Mouse (Mus musculus) embryo, embryonic 11 days (tissue): ENCODE data around the gene Dapl1.
A peak's percentile ranks its signal among the peaks of the same experiment; 100 is the strongest.

Experiments
- DNase-seq: peaks from one replicate; pipeline ENCODE4 v3.0.0-alpha.2; 2015

Gene Dapl1

DNA sequence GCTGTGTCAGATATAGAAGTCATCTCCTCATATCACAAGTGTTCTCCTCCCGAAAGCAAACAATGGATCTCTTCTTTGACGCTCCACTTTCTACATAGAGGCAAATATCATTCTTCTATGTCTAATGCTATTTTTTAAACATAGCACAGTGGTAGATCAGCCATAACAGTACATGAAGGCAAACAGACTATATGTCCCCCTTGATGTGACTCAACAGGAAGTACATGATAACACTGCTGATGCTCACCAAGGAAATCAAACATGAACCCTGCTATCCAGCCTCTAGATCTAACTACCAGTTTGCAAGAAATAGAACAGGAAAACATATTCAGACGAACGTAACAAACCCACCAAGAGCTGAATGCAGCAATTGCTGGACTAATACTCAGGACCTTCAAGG lies 10.1 kb upstream of the Dapl1 start:
- no peak for DNase-seq

DNA sequence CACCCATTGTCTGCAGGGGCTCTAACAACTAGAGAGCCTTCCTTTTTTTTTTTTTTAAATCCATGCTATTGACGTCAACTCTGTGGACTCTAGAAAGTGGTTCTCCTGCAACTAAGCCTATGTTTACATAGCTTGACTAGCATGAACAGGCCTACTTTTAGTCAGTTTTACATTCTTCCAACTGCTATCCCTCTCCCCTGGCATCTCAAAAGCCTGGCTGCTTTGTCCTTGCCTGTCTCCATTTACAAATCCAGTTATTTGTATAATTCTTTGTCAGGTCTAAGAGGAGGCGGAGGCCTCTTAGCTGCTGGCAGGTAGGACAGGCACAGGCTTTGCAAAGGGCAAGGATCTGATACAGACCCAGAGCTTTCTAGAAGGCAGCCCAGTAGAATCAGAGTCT lies 627 bp downstream of the Dapl1 start:
- DNase-seq, result no peak

DNA sequence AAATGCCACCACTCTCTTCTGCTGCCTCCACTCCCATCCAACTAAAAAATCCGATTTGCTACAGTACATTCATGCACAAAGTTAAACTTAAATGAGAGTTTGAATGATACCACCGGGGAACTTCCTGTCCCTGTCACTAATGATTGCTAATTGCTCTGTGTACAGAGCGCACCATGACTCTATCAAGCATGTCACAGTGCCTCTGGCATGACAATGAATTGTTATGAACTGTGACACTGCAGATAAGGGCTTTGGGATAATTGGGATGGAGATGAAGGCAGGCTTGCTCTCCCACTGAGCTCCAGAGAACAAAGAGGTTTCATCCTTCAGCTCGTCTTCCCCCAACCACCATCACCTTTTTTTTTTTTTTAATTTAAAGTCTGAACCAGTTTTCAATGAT lies 1.2 kb downstream of the Dapl1 start:
- DNase-seq, result no peak

DNA sequence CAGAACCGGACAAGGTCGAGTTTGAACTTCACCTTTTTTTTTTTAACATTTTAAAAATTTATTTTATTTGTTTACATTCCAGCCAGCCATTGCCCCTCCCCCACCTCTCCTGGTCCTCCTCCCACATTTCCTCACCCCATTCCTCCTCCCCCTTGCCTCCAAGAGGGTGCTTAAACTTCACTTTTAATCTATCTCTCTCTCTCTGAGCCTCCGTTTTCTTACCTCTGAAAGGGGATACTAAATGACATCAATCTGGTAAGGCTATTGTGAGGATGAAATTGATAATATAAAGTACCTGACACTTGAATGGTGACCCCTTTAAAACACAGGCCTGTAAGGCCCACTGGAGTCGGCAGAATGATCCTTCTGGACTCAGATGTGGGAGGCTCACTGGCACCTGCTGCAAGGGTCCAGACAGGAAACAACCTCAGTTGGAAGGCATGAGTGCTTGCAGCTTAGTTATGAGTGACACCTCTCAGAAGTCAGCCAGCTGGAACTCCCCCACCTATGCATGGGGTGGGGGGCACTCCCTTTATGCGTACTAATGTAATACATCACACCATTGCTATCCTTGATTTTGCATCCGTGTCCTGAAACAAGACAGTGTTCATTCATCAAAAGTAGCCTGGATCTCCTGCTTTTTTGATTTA lies 1.9 kb downstream of the Dapl1 start:
- no peak for DNase-seq

DNA sequence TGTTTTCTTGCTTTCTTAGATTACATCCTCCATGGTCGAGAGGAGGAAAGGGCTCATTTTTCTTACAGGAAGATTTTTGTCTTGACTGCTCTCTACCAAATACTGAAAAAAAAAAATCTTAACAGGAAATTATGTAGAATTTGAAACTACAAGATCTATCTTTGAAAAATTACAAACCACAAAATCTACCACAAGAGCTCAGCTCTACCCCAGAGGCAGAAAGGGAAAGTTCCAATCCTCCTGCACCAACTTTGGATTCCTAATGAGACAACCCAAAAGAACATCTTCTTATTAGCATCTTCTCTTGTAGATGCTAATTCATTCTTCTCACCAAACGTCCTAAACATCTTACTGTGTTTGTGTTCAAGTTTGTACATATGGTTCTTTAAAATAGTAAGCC lies 3.8 kb downstream of the Dapl1 start:
- DNase-seq, result no peak

DNA sequence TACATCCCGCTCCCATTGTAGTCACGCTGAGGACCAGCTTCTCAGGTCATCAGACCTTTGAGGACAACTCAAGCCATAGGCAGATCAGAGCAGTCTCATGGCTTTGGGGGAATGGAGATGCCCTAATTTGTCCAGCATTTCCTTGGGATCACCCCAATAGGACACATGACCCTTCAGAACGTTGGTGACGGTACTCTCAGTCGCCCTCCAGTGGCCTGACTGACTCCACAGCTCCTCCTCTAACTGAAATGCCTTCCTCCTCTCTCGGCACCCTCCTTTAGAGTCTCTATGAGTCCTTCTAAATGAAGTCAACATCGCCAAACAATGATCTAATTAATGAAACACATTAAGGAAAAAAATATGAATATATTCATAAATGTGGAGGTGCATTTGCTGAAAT lies 5.9 kb downstream of the Dapl1 start:
- no peak for DNase-seq

DNA sequence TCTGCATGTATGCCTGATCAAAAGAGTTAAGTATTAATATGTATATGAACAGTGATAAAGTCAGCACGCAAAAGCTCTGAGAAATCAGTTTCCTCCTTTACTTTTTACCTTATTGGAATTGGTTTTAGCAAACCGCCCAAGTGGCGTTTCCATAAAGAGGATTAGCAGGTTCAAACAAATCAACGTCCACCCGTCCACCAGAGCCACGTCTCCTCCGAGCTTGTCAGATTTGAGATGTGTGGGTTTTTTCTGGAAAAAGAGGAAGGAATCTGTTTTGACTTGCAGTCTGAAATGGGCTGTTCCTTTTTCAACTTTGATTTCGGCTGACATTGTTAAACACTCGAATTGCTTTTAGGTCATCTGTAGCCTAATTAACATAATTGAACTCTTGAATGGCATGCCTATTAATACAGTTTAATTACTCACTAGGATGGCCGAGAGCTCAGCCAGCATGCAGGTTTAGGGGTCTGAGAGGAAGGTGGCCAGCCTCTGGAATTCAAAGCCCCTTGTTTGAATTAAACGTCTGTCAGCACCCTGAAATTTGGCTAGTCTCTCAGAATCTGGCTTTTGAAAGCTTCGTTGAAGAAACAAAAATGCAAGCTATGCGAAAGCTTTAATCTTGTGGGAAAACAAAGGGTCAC lies 9.1 kb downstream of the Dapl1 start:
- DNase-seq, result peak; percentile 19

DNA sequence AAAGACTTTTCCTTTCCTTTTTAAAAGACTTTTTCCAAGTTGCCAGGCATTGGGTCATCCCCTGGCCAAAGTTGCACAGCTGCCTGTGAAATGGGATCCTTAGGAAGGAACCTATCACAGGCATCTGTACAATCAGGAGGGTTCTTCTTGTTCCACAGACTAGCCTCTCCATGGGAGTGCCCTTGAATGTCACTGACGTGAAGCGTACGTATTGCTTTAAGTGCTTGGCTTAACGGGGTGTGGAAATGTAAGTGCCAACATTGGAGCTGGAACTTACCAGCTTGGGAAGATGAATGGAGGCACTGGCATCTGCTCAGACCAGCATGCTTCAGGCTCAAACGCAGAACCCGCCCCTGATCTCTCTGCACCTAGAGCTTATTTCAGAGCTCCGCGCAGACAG lies 14.7 kb downstream of the Dapl1 start:
- no peak for DNase-seq

DNA sequence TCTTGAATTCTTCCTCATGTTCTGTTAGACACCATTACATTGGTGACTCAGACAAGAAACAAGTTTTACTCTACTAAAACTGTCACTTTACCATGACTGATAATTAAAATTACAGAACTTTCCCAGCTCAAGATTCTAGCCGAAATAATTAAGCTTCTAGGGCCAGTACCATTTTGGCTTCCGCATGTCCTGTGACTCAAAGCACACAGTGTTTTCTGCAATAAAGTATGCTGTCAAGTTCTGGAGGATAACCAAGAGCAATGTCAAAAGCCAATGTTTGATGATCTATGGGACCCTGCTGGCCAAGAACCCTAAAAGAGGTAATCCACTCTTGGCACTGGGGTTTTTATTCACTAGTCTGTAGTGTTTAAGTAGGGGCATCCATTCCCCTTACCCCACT lies 15.3 kb downstream of the Dapl1 start:
- no peak for DNase-seq

DNA sequence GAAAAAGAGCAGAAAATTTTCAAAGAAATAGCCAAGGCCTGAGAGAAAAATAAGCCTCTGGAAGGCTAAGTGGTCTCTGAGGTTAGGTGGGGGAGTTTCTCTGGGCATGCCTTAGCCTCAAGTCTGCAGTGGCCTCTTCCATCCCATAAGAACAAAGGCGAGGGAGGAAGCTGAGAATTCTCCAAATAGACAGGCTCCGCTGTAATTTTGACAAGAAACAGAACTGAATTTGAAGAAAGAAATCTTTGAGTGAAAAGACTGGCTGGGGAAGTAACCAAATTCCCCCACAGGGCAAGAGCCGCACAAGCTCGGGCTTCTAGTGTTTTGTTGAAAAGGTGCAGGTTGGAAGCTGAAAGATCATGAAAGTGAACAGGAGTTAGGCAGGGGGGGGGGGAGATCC lies 24.6 kb downstream of the Dapl1 start:
- DNase-seq, result no peak

DNA sequence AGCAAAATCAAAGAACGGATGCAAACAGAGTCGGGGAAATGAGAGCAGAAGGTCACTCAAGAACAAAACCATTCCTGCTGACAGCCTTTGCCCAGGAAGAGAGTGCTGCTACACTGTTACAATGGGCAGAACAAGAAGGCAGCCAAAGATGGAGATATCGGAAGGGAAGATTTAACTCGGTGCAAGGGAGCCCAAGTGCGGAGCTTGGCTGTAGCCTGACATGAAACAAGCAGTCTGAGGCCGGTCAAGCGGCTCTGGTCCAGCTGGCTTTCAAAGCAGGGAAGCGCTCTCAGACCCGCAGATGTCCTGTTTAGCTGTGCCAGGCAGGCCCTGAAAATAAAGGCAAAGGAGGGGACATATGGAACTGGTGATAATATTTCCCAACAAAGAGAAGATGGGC lies 26.0 kb downstream of the Dapl1 start:
- DNase-seq, result peak; percentile 19

DNA sequence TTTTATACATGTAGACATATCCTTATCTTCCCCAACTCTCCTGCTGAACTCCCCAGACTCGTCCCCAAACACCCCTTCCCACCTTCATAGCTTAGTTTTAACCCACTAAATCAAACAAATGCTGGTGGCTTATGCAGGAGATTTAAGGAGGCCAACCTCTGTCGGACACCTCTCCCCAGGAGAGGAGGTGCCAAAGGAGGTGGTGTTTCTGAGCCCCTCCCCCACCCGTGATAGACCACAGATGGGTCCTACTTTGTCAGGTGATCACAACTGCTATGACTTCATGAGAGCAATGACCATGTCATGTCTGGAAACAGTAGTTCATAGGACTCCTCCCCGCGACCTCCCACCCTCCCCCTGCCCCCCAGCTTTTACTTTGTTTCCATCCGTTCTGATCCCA lies 26.4 kb downstream of the Dapl1 start:
- DNase-seq, result no peak

DNA sequence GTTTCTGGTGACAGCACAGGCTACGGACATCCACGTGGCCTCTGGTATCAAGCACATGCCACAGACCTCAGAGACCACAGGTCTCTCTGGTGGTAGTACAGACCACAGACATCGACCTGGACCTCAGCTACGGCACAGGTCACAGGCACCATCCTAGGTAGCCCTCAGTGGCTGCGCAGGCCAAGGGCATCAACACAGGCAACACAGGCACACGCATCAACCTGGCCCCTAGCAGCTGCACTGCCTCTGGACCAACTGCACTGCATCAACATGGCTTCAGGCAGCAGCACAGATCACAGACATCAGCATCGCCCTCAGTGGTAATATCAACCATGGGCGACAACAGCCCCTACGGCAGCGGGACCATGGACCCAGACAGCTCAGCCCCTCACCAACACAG lies 36.2 kb downstream of the Dapl1 start:
- DNase-seq, result no peak

DNA sequence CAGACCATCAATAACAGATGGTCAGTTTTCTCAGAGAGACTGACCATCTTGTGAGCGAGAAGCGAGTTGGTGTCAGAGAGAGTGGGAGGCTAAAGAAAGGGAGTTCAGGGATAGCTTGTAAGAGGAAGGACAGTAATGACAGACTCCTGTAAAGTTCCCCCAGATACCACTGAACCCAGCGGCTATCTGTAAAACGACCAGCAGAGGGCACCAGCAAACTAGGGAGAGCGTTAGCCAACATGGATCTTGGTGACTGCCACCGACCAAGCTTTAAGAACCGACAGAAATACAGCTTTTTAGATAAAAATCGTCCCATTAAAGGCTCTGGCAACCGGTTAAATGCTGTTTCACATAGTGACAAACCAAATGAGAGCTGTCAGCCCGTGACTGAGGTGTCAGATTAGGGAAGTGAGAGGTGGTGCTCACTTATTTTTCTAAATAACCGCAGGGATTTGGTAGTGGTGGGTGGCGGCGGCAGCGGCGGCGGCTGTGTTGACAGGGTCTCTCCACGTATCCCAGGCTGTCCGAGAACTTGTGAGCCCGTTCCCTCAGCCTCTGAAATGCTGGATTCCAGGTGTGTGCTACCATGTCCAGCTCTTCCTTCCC lies 37.7 kb downstream of the Dapl1 start:
- DNase-seq, result peak; percentile 92

DNA sequence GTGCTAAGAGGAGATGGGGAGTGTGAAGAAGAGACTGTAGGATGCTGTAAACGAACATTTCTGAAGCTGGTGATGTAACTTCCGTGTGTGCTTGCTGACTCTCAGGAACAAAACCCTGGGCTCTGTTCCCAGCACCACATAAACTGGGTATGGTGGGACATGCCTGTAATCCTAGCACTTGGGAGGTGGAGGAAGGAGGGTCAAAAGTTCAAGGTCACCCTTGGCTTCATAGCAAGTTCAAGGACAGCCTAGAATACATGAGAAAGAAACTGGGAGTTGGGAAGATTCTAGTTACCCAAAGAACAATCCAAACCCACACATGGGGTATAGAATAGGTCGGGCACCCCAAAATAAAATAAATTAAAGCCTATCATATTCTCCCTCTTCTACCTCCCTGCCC lies 39.1 kb downstream of the Dapl1 start:
- no peak for DNase-seq

DNA sequence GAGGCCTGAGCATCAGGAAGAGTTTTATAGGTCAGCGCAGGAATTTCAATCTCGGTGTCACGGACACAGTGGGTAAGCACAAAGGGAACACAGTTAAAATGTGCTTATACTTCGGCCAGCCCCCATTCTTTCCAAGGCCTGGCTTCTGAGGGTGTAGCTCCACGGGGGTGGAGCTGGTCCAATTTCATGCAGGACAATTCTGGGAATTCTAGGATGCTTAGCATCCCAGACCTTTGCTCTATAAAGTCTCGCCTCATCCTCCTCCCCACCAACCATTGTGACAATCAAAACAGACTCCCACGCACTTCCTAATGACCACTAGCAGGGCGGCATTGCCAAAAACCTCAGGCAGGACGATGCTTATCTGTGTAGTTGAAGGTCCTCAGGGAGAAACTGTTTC lies 42.4 kb downstream of the Dapl1 start:
- no peak for DNase-seq

DNA sequence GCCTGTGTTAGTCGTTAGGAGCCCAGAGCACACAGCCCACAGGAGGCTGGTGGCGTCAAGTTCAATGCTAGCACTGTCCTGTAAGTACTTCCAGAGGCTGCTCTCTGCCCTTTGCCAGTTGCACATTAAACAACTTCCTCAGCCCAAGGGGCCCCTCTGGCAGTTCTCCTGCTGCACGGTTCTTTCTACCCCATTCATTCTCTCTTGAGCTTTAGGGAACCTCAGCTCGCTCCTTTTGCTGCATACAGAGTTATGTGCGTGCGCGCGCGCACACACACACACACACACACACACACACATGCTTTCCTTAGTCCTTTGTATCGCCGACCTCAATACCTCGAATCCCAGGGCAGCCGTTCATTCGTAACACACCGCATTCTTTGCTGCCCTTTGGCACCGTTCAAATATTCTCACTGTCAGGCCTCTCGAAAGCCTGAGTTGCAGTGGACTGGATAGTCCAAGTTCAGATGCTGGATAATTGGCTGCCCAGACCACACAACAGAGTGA lies 45.2 kb downstream of the Dapl1 start:
- peak; percentile 65 for DNase-seq

DNA sequence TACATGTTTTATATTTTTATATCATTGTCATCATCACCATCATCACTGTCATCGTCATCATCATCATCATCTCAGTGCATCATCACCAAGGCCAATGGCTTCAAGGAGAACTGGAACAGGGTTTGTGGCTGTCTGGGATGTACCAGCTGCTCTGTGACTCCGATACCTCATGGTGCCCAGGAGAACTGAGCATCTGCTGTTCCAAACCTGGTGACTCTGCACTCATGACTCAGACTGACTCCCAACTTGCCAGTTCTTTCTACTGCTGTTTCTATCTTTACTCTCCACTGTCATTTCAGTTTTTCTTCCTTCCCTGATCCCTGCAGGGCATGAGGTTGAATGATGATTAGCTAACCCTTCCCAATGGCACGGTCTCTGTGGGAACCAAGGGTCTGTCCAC lies 46.4 kb downstream of the Dapl1 start:
- no peak for DNase-seq

DNA sequence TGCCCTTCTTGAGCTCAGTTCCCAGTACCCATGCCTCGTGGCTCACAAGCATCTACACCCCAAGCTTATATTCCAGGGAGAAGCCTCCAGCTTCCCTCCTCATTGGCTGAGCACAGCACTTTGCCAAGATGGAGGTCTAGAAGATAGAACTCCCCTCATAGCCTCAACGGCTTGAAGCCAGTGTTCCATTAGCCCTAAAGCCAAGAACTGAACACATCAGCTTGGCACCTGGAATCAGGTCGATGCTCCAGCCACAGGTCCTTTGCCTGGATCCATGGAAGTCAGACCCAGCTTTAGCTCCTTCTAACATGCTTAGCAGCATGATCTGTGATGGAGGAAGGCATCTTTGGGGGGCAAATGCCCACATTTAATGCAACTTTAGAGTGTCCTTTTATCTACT lies 48.5 kb downstream of the Dapl1 start:
- DNase-seq, result no peak

DNA sequence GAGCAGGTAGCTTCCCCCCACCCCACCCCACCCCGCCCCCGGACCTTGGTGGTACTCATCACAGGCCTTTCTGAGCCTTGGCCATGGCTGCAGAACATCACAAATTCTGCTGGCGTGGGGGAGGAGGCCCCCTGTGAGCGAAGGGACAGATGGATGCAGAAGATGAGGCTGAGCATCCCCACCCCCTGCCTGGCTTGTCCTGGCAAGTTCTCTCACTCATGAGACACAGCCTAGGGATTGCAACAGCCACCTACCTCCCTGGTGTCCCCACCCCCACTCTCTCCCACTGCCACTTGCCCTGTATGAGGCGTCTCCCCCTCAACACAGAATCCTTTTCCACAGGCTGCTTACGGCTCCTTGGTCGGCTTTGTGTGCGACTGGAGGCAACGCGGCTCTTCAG lies 49.1 kb downstream of the Dapl1 start:
- no peak for DNase-seq

DNA sequence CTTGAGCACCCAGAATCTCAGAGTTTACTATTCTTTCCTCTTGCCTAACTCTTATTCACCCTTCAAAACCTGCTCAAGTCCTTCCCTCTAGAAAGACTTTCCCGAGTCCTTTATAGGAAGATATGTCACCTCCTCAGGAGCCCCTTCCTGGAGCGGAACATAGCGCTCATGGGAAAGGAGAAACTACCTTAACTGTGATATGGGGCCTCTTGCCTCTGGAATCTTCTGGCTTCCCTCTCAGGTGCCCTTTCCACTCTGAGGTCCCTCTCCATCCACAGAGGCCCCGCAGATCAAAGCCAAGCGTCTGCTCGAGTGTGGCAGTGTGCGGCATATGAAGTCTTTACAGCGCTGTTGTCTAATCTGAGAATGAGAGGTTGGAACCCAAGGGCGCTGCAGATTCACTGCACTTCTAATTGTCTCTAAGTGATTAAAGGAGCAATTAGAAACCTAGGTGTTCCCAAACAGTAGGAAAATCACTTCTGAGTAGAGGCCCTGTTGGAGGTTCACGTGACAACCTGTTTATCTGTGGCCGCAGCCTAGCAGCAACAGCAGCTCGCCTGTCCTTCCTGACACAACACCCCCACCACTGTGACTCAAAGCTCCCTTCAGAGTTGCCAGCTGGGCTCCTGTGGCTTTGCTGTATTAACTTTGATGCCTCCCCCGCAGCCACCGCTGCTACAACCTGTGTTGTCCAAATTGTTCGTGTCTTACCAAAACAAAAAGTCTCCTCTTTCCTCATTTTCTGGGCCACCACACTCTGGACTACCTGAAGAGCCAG lies 49.7 kb downstream of the Dapl1 start:
- no peak for DNase-seq

DNA sequence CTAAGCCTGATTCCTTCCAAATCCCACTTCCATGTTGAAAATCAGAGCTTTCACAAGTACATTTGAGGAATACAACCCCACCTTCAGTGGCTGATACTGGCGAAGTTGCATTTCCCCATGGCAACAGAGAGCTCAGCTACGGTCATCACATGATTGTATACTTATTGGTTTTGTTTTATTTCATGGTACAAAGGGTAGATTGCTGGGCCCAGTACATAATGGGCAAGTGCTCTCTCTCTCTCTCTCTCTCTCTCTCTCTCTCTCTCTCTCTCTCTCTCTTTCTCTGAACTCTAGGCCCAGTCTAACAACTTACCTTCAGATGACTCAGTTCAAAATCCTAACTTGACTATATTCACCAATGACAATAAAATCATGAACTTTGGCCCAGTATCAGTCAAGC lies 52.5 kb downstream of the Dapl1 start:
- DNase-seq, result no peak

DNA sequence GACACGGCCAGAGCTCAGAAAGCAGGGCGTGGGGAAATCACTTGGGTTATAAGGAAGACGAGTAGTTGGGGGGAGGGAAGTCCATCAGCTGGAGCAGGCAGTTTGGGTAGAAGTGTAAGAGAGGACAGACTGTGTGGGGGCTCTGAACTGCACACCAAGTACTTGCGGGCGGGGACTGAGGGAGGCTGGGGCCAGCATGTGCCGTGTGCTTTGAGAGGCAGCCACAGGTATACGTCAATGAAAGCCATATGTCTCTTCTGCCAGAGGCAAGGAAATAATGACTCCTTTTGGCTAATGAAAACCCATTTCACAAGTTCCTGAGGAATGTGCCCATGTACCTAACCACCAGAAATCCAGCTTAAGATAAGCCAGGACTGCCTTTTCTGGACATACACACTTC lies 53.6 kb downstream of the Dapl1 start:
- DNase-seq, result peak; percentile 42

DNA sequence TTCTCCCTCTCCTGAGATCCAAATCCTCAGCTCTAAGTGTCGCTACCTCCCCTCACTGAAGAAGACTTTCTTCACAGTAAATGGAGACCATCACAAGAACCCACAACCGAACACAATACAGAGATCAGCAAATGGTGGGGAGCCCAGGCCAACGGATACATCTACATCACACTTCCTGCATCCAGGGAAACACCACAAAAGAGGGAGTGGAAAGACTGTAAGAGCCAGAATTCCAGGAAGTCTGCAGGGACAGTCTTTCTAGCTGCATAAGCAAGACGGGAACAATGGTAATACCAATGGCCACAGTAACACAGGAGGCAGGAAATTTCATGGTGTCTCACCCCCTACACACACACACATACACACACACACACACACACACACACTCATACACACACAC lies 55.3 kb downstream of the Dapl1 start:
- no peak for DNase-seq
